Mouse (Mus musculus): Measurements from ENCODE around the gene Col12a1.

- TF ChIP-seq ZMIZ1 (IDR thresholded peaks at IDR 0.05; ENCODE audit: low read depth, low read length) = no peak
- no peak for TF ChIP-seq EP300 (IDR thresholded peaks at IDR 0.05; ENCODE audit: low read length)
- TF ChIP-seq CTCF (conservative IDR thresholded peaks at IDR 0.05 in 1 of 2, IDR thresholded peaks at IDR 0.05 in 1 of 2; ENCODE audit: low read depth in 2 of 2, low read length in 2 of 2) = no peak
- TF ChIP-seq POLR2A (IDR thresholded peaks at IDR 0.05; ENCODE audit: low read depth, low read length) = no peak
- no peak for TF ChIP-seq TBP (conservative IDR thresholded peaks at IDR 0.05; ENCODE audit: low read depth, low read length)
- no peak for TF ChIP-seq SMC3 (IDR thresholded peaks at IDR 0.05; ENCODE audit: low read depth, low read length)
- TF ChIP-seq USF2 (conservative IDR thresholded peaks at IDR 0.05; ENCODE audit: low read depth, low read length) = no peak
- no peak for TF ChIP-seq NELFE (IDR thresholded peaks at IDR 0.05; ENCODE audit: low read depth, low read length)
- TF ChIP-seq POLR2AphosphoS2 (IDR thresholded peaks at IDR 0.05; ENCODE audit: low read depth, low read length) = no peak
- no peak for TF ChIP-seq HCFC1 (IDR thresholded peaks at IDR 0.05; ENCODE audit: low read depth, low read length)
Measured at GRCm38 (mm10) chr9:79600237-79600570, 118.4 kb downstream of the Col12a1 start.

Data from CH12.LX (cell line).